Mouse (Mus musculus): ENCODE data around the gene Mdfi.
"Not testable (repeated sequence)": the region's sequence is repeated elsewhere in the genome, so short reads cannot be mapped to it uniquely, and the experiment has no call there.

The Mdfi gene

GRCm38 (mm10) chr17:47834482-47834767 lies at the start of gene Mdfi:
TSS of gene Mdfi (minus strand) at chr17:47834691.
- DNase-seq (ENCODE audit: low spot score in 2 of 2) = no peak

- no peak for DNase-seq (ENCODE audit: low spot score in 2 of 2)
Measured at GRCm38 (mm10) chr17:47883099-47883498, 48.6 kb upstream of the Mdfi start.

DNA sequence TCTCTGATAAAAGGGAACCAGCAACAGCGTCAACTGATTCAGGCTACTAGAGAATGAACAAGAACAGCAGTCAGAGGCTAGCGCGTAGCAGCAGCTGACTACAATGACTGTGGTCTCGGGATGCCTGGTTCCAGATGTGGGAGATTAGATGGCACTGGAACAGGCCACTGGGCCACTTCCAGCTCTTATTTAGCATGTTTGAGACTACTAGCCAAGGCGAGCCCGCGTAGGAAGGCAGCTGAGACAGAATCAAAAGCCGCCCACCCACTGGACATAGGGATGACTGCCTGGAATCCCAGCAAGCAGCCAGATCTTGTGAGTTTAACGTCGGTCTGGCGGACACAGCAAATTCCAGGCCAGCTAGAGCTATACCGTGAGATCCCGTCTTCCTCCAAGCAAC lies 46.8 kb upstream of the Mdfi start:
- no peak for DNase-seq (ENCODE audit: low spot score in 2 of 2)

DNA sequence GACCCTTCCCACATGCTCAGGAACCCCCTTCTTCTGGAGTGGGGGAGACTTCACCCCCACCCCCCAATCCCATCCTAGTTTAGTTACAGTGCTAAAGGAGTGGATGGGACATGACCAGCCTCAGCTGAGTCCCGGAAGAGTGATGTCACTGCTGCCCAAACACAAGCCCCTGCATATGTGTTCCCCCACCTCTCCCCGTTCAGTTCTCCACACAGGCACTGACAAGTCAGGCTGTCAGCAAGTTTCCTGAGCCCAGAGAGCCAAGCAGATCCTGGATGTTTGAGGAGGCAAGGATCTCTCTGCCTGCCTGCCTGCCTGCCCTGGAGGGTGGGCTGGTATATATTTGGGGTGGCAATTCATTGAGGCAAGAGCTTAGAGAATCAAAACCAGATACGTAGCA lies 44.7 kb upstream of the Mdfi start:
- no peak for DNase-seq (ENCODE audit: low spot score in 2 of 2)

GRCm38 (mm10) chr17:47878378-47879089 lies 44.0 kb upstream of the Mdfi start:
- peak; percentile 76 to 82 for DNase-seq (ENCODE audit: low spot score in 2 of 2)

GRCm38 (mm10) chr17:47877715-47878377 lies 43.4 kb upstream of the Mdfi start:
- no peak for DNase-seq (ENCODE audit: low spot score in 2 of 2)

GRCm38 (mm10) chr17:47876776-47877714 lies 42.6 kb upstream of the Mdfi start:
- no peak for DNase-seq (ENCODE audit: low spot score in 2 of 2)

GRCm38 (mm10) chr17:47873341-47873791 lies 38.9 kb upstream of the Mdfi start:
- DNase-seq (ENCODE audit: low spot score in 2 of 2) = peak; percentile 90 to 94

GRCm38 (mm10) chr17:47872311-47873011 lies 38.0 kb upstream of the Mdfi start:
- no peak for DNase-seq (ENCODE audit: low spot score in 2 of 2)

DNA sequence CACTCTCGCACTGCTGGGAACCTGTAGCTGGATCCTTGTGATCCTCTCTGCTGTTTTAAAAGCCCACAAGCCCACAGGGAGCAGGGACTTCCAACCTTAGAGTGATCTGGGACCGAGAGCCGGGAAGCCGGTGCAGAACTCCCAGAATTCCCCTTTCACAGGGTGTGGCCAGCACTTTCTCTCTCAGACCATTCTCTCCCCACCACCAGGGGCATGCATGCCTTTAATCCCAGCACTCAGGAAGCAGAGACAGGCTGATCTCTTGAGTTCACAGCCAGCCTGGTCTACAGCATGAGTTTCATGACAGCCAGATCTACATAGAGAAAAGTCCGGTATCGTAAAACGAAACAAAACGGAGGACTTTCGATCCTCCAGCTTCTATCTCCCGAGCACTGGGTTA lies 35.4 kb upstream of the Mdfi start:
- DNase-seq (ENCODE audit: low spot score in 2 of 2) = no peak

DNA sequence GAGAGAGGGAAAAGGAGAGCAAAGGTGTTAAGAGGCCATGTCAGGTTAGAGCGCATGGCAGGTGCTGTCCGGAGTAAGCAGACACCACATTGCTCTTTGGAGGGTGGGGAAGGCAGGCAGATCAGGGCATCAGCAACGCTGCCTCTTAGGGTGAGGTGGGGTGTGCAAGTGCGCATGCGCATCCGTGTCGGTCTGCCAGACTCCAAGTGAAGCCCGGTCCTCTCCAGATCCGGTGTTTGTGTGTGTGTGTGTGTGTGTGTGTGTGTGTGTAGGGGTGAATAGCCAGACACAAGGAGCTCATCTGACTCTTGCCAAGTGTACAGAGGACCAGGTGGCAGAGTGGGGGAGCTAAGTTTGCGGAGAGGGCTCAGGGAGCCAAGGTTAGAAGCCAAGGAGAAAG lies 31.5 kb upstream of the Mdfi start:
- no peak for DNase-seq (ENCODE audit: low spot score in 2 of 2)

GRCm38 (mm10) chr17:47864496-47864895 lies 30.0 kb upstream of the Mdfi start:
- DNase-seq (ENCODE audit: low spot score in 2 of 2) = peak; percentile 74 to 84

GRCm38 (mm10) chr17:47863437-47863836 lies 28.9 kb upstream of the Mdfi start:
- no peak for DNase-seq (ENCODE audit: low spot score in 2 of 2)

DNA sequence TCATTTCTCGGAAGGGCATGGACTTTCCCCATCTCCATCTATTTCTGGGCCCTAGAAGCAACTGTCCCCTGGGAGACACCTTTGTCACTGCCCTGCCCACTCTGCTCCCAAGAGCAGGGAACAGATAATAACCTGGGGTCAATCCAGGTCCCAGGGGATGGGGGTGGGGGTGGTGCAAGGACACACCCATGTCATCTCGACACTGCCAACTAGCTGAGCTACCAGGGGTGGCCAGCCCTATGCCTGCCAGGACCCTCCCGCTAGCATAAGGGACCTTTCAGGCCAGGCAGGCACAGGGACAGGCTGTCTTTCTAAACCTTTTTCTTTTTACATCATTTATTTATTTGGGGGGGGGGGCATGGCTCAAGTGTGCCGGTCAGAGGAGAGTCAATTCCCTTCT lies 28.5 kb upstream of the Mdfi start:
- no peak for DNase-seq (ENCODE audit: low spot score in 2 of 2)

GRCm38 (mm10) chr17:47855544-47855943 lies 21.1 kb upstream of the Mdfi start:
- no peak for DNase-seq (ENCODE audit: low spot score in 2 of 2)

DNA sequence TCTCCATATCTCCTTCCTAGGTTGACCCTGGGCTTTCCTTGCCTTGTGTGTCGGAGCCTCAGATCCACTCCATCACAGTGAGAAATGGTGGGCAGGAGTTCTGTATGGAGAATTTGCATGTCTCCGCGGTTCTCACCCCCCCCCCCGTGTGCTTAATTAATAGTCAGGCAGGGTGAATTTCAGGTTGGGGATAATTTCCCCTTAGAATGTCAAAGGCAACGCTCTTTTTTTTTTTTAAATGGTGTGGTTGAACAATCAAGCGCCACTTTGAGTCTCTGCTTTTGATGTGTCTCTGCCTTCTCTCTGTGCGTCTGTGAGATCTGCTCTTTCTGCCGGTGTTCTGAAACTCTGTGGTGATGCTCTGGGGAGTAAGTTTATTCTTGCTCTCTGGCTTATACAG lies 20.4 kb upstream of the Mdfi start:
- no peak for DNase-seq (ENCODE audit: low spot score in 2 of 2)

- no peak for DNase-seq (ENCODE audit: low spot score in 2 of 2)
Measured at GRCm38 (mm10) chr17:47853760-47854159, 19.3 kb upstream of the Mdfi start.

GRCm38 (mm10) chr17:47853336-47853735 lies 18.8 kb upstream of the Mdfi start:
- DNase-seq (ENCODE audit: low spot score in 2 of 2) = no peak

- DNase-seq (ENCODE audit: low spot score in 2 of 2) = not testable (repeated sequence)
Measured at GRCm38 (mm10) chr17:47851798-47852360, 17.4 kb upstream of the Mdfi start.

GRCm38 (mm10) chr17:47850639-47851314 lies 16.3 kb upstream of the Mdfi start:
- DNase-seq (ENCODE audit: low spot score in 2 of 2) = no peak

GRCm38 (mm10) chr17:47850035-47850434 lies 15.5 kb upstream of the Mdfi start:
- DNase-seq (ENCODE audit: low spot score in 2 of 2) = no peak
